Mouse (Mus musculus) midbrain, embryonic 14.5 days (tissue): ENCODE measurements around the gene Zfp385c. TPM values are rescaled to one million over a fixed set of nuclear protein-coding genes. Genes with fewer than 3 reads are reported as not detected.
A peak's percentile ranks its signal among the peaks of the same experiment; 100 is the strongest.
"Not testable (repeated sequence)": the region's sequence is repeated elsewhere in the genome, so short reads cannot be mapped to it uniquely, and the experiment has no call there.

Source experiments
- ATAC-seq: fragments of 200-750 bp; cut with Nextera tagmentation; 2 replicates; pipeline ENCODE4 v1.8.0; 2017; ENCODE audit warnings: moderate number of reproducible peaks, moderate library complexity; ENCODE audit not compliant: low FRiP score, low TSS enrichment
- DNase-seq: peaks from one replicate; pipeline ENCODE4 v3.0.0-alpha.2; 2015
- H3K27ac ChIP-seq: fragments of 300-500 bp; sonication (generic); replicated peaks from 2 replicates; pipeline ENCODE4 v1.5.1; 2014; ENCODE audit warnings: mild to moderate bottlenecking, low read depth, low read length, moderate library complexity
- H3K27me3 ChIP-seq: fragments of 300-500 bp; sonication (generic); 2 replicates; pipeline ENCODE4 v1.6.1; 2014; ENCODE audit warnings: low read length, control low read depth, mixed read lengths; ENCODE audit not compliant: control insufficient read depth, insufficient read depth
- H3K36me3 ChIP-seq: fragments of 300-500 bp; sonication (generic); 2 replicates; pipeline ENCODE4 v1.6.1; 2014; ENCODE audit warnings: low read length, control low read depth; ENCODE audit not compliant: control insufficient read depth, insufficient read depth
- H3K4me1 ChIP-seq: fragments of 300-500 bp; sonication (generic); 2 replicates; pipeline ENCODE4 v1.6.1; 2014; ENCODE audit warnings: mild to moderate bottlenecking, antibody characterized with exemption, low read length, control low read depth; ENCODE audit not compliant: control insufficient read depth, insufficient read depth
- H3K4me2 ChIP-seq: fragments of 300-500 bp; sonication (generic); 2 replicates; pipeline ENCODE4 v1.6.1; 2014; ENCODE audit warnings: mild to moderate bottlenecking, low read length, moderate library complexity
- H3K4me3 ChIP-seq: fragments of 300-500 bp; sonication (generic); replicated peaks from 2 replicates; pipeline ENCODE4 v1.5.1; 2014; ENCODE audit warnings: low read depth, low read length
- H3K9ac ChIP-seq: fragments of 300-500 bp; sonication (generic); replicated peaks from 2 replicates; pipeline ENCODE4 v1.6.1; 2014; ENCODE audit warnings: mild to moderate bottlenecking, low read length, moderate library complexity
- H3K9me3 ChIP-seq: fragments of 300-500 bp; sonication (generic); 2 replicates; pipeline ENCODE4 v1.6.1; 2016; ENCODE audit warnings: low read length, control low read depth, mixed read lengths; ENCODE audit not compliant: control insufficient read depth
- WGBS: fragments of 180-500 bp; shearing (Covaris S2); extraction: QIAGEN DNeasy Blood & Tissue Kit; methylation state at CpG from one replicate; pipeline ENCODE4 v1.1.7; 2014; 5-methylcytosine and 5-hydroxymethylcytosine counted together
- polyA plus RNA-seq: library from polyadenylated mRNA; unstranded; fragments of >200 nt; fragmentation: Nextera tagmentation; extraction: Ambion mirVana; gene quantifications from 2 replicates; pipeline ENCODE4 v1.2.1, GENCODE M21; 2014

Gene Zfp385c
- polyA plus RNA-seq, 1 experiment from 2014 or later = 0.41 TPM

DNA sequence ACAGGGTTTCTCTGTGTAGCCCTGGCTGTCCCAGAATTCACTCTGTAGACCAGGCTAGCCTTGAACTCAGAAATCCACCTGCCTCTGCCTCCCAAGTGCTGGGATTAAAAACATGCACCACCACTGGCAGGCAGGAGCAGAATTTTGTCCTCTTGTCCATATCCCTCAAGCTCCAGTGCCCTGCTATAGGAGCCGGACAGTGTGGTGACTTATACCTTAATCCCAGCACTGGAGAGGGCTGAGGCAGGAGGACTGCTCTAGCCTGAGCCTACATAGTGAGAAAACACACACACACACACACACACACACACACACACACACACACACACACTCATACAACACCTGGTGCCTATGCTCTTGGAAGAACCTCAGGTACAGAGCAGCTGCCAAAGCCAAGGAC lies 109.8 kb downstream of the Zfp385c start:
- 96% methylated on average over 1 of the region's 1 CpGs for WGBS
- DNase-seq, H3K27ac ChIP-seq, H3K9me3 ChIP-seq, H3K9ac ChIP-seq, H3K4me2 ChIP-seq, H3K27me3 ChIP-seq, ATAC-seq, H3K4me3 ChIP-seq, H3K4me1 ChIP-seq: not testable (repeated sequence)
- H3K36me3 ChIP-seq = peaks cover 88% of the 10 kb centered on the region

DNA sequence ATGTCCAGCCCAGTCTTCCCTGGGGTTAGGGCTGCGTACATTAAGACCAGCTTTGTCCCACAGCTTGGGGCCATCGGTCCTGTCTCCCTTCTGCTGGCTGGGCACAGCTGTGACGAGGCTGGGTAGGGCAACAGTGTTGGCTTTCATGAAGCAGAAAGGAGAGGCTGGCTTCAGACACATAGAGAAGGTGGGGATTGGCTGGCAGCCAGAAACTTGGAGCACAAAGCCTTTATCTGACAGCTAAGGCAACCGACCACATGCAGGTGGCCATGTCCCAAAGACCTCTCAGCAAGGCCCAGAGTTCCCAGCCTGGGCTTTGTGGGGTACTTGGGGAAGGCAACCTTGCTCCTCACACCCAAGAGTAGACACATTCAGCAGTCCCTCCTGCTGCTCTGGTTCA lies 110.5 kb downstream of the Zfp385c start:
- Histone ChIP-seq H3K4me1 (no peaks in the 10 kb centered on the region), H3K4me2 (no peak overlapping the region), H3K27me3 (no peaks in the 10 kb centered on the region), H3K27ac (no peak overlapping the region), H3K9me3 (no peaks in the 10 kb centered on the region), H3K4me3 (no peak overlapping the region), H3K36me3 (peaks cover 82% of the 10 kb centered on the region), H3K9ac (no peak overlapping the region)
- DNase-seq = peak; percentile 44
- 63% methylated on average over 4 of the region's 4 CpGs for WGBS
- no peak for ATAC-seq

DNA sequence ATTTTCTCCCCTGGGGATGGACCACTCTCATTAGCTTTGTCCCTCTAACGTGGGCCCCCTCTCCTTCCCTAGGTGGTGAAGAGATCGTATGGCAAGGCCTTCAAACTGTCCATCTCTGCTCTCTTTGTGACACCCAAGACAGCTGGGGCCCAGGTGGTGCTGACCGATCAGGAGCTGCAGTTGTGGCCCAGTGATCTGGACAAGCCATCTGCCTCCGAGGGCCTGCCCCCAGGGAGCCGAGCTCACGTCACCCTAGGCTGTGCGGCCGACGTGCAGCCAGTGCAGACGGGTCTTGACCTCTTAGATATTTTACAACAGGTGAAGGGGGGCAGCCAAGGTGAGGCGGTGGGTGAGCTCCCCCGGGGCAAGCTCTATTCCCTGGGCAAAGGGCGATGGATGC lies 112.0 kb downstream of the Zfp385c start:
- whole genome bisulfite sequencing = 90% methylated on average over 13 of the region's 13 CpGs
- peaks cover 7% of the 10 kb centered on the region for H3K4me1 ChIP-seq
- H3K4me2 ChIP-seq = no peak overlapping the region
- no peaks in the 10 kb centered on the region for H3K9me3 ChIP-seq
- no peaks in the 10 kb centered on the region for H3K27me3 ChIP-seq
- no peak overlapping the region for H3K27ac ChIP-seq
- no peak overlapping the region for H3K9ac ChIP-seq
- DNase-seq (no peak), ATAC-seq (no peak)
- peaks cover 67% of the 10 kb centered on the region for H3K36me3 ChIP-seq
- H3K4me3 ChIP-seq = no peak overlapping the region

DNA sequence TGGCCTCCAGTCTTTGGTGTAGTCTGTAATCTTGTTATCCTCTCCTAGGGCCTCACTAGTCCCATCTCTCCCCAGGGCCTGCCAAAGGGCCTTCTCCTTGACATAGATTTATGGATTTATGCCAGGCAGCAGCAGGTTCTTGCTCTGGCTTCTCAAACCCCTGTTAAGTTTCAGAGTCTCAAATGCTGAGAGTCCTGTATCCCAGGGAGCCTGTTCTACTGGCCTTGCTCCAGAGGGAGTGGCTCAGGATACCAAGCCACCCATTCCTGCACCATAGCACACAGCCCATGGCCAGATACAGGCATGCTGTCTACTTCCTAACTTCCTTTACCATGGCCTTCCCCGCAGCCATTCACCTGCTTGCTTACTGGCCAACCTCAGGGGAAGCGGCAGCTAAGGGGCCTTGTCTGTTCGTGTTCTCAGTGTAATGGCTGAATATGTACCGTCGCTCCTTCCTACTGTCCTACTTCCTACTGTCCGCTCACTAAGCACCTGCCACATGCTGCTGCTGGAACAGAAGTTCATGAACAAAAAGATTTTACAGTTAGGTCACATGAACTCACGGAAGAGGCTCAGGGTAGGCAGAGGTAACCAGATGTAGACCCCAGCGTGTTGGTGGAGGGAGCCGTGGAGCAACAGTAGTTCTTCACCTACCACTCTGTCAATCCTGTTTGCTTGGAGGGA lies 113.0 kb downstream of the Zfp385c start:
- DNase-seq (no peak), ATAC-seq (no peak)
- H3K4me2 ChIP-seq = no peak overlapping the region
- no peaks in the 10 kb centered on the region for H3K27me3 ChIP-seq
- H3K9ac ChIP-seq = no peak overlapping the region
- no peak overlapping the region for H3K27ac ChIP-seq
- WGBS = 94% methylated on average over 9 of the region's 9 CpGs
- H3K9me3 ChIP-seq = no peaks in the 10 kb centered on the region
- H3K36me3 ChIP-seq = peaks cover 57% of the 10 kb centered on the region
- H3K4me1 ChIP-seq = peaks cover 10% of the 10 kb centered on the region
- H3K4me3 ChIP-seq = no peak overlapping the region

DNA sequence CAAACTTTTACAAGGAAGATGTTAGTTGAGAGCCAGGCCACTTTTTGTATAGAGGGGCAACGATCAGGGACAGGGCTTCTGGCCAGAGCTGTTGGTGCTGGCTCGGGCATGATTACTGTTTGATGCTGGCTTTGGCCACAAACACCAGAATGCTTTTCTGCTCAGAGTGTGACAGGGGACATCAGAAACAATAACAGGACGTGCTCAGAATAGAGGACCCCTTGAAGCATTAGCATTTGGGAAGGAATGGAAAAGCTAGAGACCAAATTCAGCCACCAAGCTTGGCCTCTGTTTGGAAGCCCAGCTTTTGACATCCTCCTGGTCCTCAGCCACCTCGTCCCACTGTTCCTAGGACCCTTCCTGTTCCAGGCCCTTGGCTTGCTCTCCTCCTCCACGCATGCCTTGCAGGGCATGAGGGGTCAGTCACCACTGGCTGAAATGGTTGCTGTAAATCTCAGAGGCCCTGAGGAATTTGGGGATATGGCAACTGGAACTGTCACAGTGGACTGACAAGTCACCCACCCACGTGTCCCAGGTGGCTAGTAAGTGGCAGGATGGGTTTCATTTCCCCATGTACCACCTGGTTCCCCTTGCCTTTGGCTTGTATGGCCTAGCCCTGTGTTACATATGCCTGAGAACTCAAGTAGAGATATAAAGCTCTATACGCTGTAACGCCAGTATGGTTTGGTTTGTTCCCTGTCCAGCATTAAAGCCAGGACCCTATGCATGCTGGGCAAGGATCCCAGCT lies 114.2 kb downstream of the Zfp385c start:
- ATAC-seq (no peak), DNase-seq (no peak)
- WGBS = 82% methylated on average over 8 of the region's 8 CpGs
- Histone ChIP-seq H3K27ac (no peak overlapping the region), H3K4me3 (no peak overlapping the region), H3K4me1 (peaks cover 10% of the 10 kb centered on the region), H3K9me3 (no peaks in the 10 kb centered on the region), H3K9ac (no peak overlapping the region), H3K36me3 (peaks cover 44% of the 10 kb centered on the region), H3K27me3 (no peaks in the 10 kb centered on the region), H3K4me2 (no peak overlapping the region)

Other genes with a start within 250 kb of the Zfp385c start
- 17.6 and 18.8 TPM in 2 replicates for gene Klhl11, start 219.7 kb downstream of the Zfp385c start, polyA plus RNA-seq
- gene Acly, start 164.5 kb downstream of the Zfp385c start, polyA plus RNA-seq = 161 and 219 TPM in 2 replicates
- 1.9 and 2.5 TPM in 2 replicates for gene Ttc25, start 146.8 kb downstream of the Zfp385c start, polyA plus RNA-seq
- gene Cnp, start 117.6 kb downstream of the Zfp385c start, polyA plus RNA-seq = 24.8 and 28.7 TPM in 2 replicates
- gene Nkiras2, start 73.2 kb downstream of the Zfp385c start, polyA plus RNA-seq = 125 and 129 TPM in 2 replicates
- gene Dnajc7, start 72.3 kb downstream of the Zfp385c start, polyA plus RNA-seq = 93.7 and 108 TPM in 2 replicates
- 2.0 and 2.1 TPM in 2 replicates for gene Dhx58, start 11.8 kb upstream of the Zfp385c start, polyA plus RNA-seq
- 50.0 and 53.7 TPM in 2 replicates for gene Kat2a, start 20.0 kb upstream of the Zfp385c start, polyA plus RNA-seq
- gene Hspb9, start 21.4 kb upstream of the Zfp385c start, polyA plus RNA-seq = 0.70 TPM in 1 of 2 replicates, not detected in the other
- 86.8 and 156 TPM in 2 replicates for gene Rab5c, start 45.8 kb upstream of the Zfp385c start, polyA plus RNA-seq
- 9.8 and 13.0 TPM in 2 replicates for gene Kcnh4, start 67.5 kb upstream of the Zfp385c start, polyA plus RNA-seq
- gene Hcrt, start 70.5 kb upstream of the Zfp385c start, polyA plus RNA-seq = 0.55 TPM in 1 of 2 replicates, not detected in the other
- 3.0 TPM in 2 replicates for gene Ghdc, start 78.5 kb upstream of the Zfp385c start, polyA plus RNA-seq
- gene Stat5b, start 158.3 kb upstream of the Zfp385c start, polyA plus RNA-seq = 17.2 and 18.6 TPM in 2 replicates
- gene Stat5a, start 166.9 kb upstream of the Zfp385c start, polyA plus RNA-seq = 1.7 and 1.9 TPM in 2 replicates
- 29.6 and 30.6 TPM in 2 replicates for gene Stat3, start 247.1 kb upstream of the Zfp385c start, polyA plus RNA-seq